ENCODE assay signal across 8 mouse cellular contexts in genomic region chr4:116245926-116246325, GRCm38 (mm10). TPM values are rescaled to one million over a fixed set of nuclear protein-coding genes. Genes with fewer than 3 reads are reported as not detected.
DNase-seq lines count a peak whose midpoint lies in the region; ATAC-seq lines count a peak whose summit lies in the region.
"Not testable (repeated sequence)": the region's sequence is repeated elsewhere in the genome, so short reads cannot be mapped to it uniquely, and the experiment has no call there.

No protein-coding gene starts in this region.

- WGBS in liver, embryonic 13.5 days (ENCODE audit: insufficient replicate concordance): 26% methylated on average over 3 of the region's 3 CpGs

- H3K27ac ChIP-seq in liver, embryonic 13.5 days: not testable (repeated sequence)

- ATAC-seq in liver, embryonic 13.5 days (ENCODE audit: low read depth): not testable (repeated sequence)

- H3K4me2 ChIP-seq in liver, embryonic 13.5 days: not testable (repeated sequence)

- not testable (repeated sequence) for H3K36me3 ChIP-seq in liver, embryonic 13.5 days

- peak; percentile 76 for DNase-seq in 416B (ENCODE audit: low read depth)
- peak; percentile 11 for DNase-seq in WW6 (ENCODE audit: low read depth, low spot score)
- peak; percentile 26 for DNase-seq in cerebellum, adult 11 months
- DNase-seq in gastrocnemius, adult 18-20 months (ENCODE audit: low spot score): peak; percentile 15
- DNase-seq in kidney, adult 18-20 months: peak; percentile 51
- DNase-seq in liver, embryonic 13.5 days: peak; percentile 19
- DNase-seq in neural tube, embryonic 10.5 days (ENCODE audit: extremely low spot score, low spot score): peak; percentile 16
- peak; percentile 57 for DNase-seq in testis, postnatal 10 days (ENCODE audit: low spot score)

- H3K9me3 ChIP-seq in liver, embryonic 13.5 days (replicated peaks): not testable (repeated sequence)

- H3K4me3 ChIP-seq in liver, embryonic 13.5 days (replicated peaks): not testable (repeated sequence)

- H3K9ac ChIP-seq in liver, embryonic 13.5 days: not testable (repeated sequence)

- H3K27me3 ChIP-seq in liver, embryonic 13.5 days: not testable (repeated sequence)

- H3K4me1 ChIP-seq in liver, embryonic 13.5 days (replicated peaks): not testable (repeated sequence)

RNA-seq across cellular contexts. Expression of gene Pik3r3, which starts 24.5 kb away (rescaled TPM):
- 1 to 10 TPM; 5.2 to 6.3 TPM for total RNA-seq in gastrocnemius, adult 18-20 months (2021)
- polyA plus RNA-seq in liver, embryonic 13.5 days (2015; fragmentation: Nextera tagmentation; extraction: Ambion mirVana): 1.1 and 1.2 TPM in 2 replicates

Comparison
In these comparisons a context has a peak if more than half of its experiments do, and no peak if none do; other contexts are left out.
1. DNase-seq: peak in every context shown above with its lines; median percentile 76 in 416B; 57 in testis, postnatal 10 days; 51 in kidney, adult 18-20 months; 26 in cerebellum, adult 11 months; 19 in liver, embryonic 13.5 days; 16 in neural tube, embryonic 10.5 days; 15 in gastrocnemius, adult 18-20 months; 11 in WW6.